Mouse (Mus musculus) olfactory bulb, adult 2 months (tissue): ENCODE data around the gene Mcrs1. TPM values are rescaled to one million over a fixed set of nuclear protein-coding genes. Genes with fewer than 3 reads are reported as not detected.

Source experiments
- H3K27ac ChIP-seq: fragments of 200-500 bp; 2 replicates; pipeline ENCODE4 v1.5.1; 2012; ENCODE audit warnings: low read depth, low read length; ENCODE audit not compliant: insufficient read depth
- H3K4me1 ChIP-seq: fragments of 200-500 bp; 2 replicates; pipeline ENCODE4 v1.6.1; 2012; ENCODE audit warnings: low read length; ENCODE audit not compliant: control insufficient read depth, insufficient read depth
- H3K4me3 ChIP-seq: fragments of 200-500 bp; 2 replicates; pipeline ENCODE4 v1.5.1; 2012; ENCODE audit warnings: mild to moderate bottlenecking, low read depth, low read length, moderate library complexity; ENCODE audit not compliant: insufficient read depth
- CTCF ChIP-seq: fragments of 200-500 bp; IDR thresholded peaks from 2 replicates; pipeline ENCODE4 v1.5.1; 2012; ENCODE audit warnings: low read depth, mild to moderate bottlenecking, low read length, moderate library complexity; ENCODE audit not compliant: insufficient read depth
- POLR2A ChIP-seq: fragments of 200-500 bp; IDR thresholded peaks from 2 replicates; pipeline ENCODE4 v1.6.1; 2012; ENCODE audit warnings: mild to moderate bottlenecking, low read depth, low read length, moderate library complexity; ENCODE audit not compliant: insufficient read depth
- WGBS: fragments of 180-500 bp; shearing (Covaris S2); methylation state at CpG from one replicate; pipeline ENCODE4 v1.1.7; 2018; 5-methylcytosine and 5-hydroxymethylcytosine counted together
- polyA plus RNA-seq: library from polyadenylated mRNA; stranded (reverse); fragments of >200 nt; gene quantifications from 2 replicates; pipeline ENCODE4 v1.2.4, GENCODE M21; 2012; ENCODE audit warnings: low replicate concordance; ENCODE audit not compliant: missing spikeins, insufficient read depth, insufficient read length

The Mcrs1 gene
- polyA plus RNA-seq: not detected in 2 replicates

DNA sequence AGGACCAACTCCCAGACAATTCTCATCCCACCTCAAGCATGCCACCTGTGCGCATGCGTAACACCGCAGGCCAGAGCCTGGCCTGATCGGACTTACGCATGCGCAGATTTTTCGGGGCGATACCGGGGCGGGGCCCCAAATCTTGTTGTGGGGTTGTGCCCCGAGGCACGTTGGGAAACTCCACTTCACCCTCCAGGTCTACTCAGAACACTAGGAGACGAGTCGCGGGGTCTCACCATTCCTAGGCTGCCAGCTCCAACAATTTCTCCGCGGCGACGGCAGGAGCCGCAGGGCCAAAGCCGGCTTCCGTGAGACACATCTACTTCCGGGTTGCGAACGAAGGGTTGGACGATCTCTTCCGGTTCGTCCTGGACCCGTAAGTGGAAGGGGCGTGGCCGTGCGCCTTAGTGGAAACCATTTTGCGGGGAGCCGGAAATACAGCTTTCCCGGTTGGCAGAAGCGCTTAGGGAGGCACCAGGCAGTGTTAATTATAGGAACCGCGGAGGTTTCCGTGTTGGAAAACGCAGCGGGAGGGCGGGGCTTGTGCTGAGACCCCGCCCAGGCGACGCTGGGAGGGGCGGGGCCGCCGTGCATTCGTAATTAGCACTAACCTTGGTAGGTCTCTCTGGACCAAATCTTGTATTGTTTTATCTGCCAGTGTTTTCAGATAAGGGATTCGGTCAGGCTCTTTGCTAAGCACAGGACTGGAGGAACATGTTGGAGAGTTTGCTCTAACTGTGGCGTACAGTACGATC is at the start of gene Mcrs1:
Mcrs1 (minus strand) TSS at position 336 of the 755 bp plus-strand sequence.
- WGBS: 1% methylated on average over 52 of the region's 52 CpGs
- H3K4me3 ChIP-seq: peak within 1 kb of the TSS; percentile 73
- H3K27ac ChIP-seq: peak within 1 kb of the TSS; percentile 91
- H3K4me1 ChIP-seq: peaks cover 37% of the 10 kb centered on the region
- TF ChIP-seq CTCF (no peak), POLR2A (peak; percentile 69)

DNA sequence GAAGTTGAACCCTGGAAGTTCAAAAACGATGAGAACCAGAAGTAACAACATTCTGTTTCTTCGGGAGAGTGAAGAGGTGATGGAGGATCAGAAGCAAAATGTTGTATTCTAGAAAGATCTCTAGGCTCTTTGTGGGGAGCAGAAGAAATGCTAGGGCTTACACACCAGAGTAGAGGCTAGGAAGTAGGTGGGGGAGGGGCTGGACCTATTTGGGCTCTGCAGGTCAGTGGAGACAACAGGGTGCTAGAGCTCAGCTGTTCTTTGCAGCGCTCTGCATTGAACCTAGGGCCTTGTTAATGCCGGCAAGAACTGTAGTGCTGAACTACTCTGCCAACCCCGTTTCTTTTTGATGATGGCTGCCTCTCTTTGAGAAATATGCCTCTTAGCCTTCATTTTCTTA is 44.5 kb upstream of the Mcrs1 start:
- WGBS: 21% methylated on average over 5 of the region's 5 CpGs
- peaks cover 6% of the 10 kb centered on the region for H3K4me1 ChIP-seq
- H3K27ac ChIP-seq: no peak overlapping the region
- no peak for TF ChIP-seq CTCF
- no peak for TF ChIP-seq POLR2A
- H3K4me3 ChIP-seq: peak overlapping the region; percentile 60

DNA sequence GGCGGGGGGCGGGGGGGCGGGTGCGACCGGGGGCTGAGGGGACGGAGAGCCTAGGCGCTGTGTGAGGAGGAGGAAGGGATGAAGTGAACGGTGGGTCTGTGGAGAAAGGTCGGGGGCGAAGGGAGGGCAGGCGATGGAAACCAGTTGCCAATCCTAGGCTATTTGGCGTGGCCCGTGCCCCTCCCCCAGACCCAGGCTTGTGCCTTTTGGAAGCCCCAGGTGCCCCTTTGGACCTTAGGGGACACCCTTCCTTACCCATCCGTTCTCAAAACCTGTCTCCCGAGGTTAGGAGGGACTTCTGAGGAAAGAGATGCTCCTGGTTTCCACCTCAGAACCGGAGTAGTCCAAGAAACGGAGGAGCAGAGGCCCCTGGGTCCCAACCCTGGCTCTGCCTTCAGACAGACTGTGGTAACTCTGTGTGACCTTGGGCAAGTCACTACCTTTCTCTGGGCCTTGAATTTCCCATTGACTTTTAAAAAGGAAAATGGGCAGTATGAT is 43.8 kb upstream of the Mcrs1 start, which contains the start of gene Fam186b:
Fam186b (minus strand) TSS at position 405 of the 498 bp plus-strand sequence.
- WGBS: 2% methylated on average over 14 of the region's 17 CpGs

DNA sequence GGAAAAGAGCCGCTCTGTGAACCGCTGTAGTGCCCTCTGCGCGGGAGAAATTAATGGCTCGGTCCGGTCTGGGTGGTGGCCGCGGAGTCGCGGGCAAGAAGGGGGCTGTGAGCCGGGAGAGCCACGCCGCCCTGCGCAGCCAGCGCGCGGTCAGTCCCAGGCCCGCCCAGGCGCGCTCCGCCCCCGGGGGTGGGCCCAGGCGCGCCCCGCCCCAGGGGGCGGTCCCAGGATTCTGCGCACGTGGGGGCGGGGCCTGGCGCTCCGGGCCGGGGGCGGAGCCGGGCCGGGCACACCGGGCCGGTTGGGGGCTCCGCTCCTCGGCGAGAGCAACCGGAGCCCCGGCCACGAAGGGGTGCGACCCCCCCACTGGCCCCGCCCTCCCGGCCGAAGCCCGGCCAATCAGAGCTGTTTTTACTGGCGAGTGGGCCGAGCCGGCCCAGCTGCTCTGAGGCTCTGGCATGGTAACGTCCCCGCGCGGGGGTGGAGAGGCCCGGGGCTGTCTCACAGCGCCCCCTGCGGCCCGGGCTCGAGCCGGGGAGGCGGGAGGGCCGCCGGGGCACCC is 43.1 kb upstream of the Mcrs1 start, which contains the start of gene Prpf40b:
Prpf40b (plus strand) TSS at position 275 of the 562 bp plus-strand sequence.
- TF ChIP-seq CTCF: no peak; the same call in 1 of the 2 replicates
- TF ChIP-seq POLR2A: peak; percentile 62
- H3K27ac ChIP-seq: peak within 1 kb of the TSS; percentile 8
- peaks cover 6% of the 10 kb centered on the region for H3K4me1 ChIP-seq
- peak within 1 kb of the TSS; percentile 60 for H3K4me3 ChIP-seq
- under 1% methylated on average over 51 of the region's 64 CpGs for WGBS

More for the DNA sequence above, 43.8 kb upstream of the Mcrs1 start, which contains the start of gene Fam186b:
- Histone ChIP-seq H3K4me1 (peaks cover 6% of the 10 kb centered on the region), H3K27ac (peak within 1 kb of the TSS; percentile 8), H3K4me3 (peak within 1 kb of the TSS; percentile 60)
- TF ChIP-seq CTCF (no peak), POLR2A (no peak)

DNA sequence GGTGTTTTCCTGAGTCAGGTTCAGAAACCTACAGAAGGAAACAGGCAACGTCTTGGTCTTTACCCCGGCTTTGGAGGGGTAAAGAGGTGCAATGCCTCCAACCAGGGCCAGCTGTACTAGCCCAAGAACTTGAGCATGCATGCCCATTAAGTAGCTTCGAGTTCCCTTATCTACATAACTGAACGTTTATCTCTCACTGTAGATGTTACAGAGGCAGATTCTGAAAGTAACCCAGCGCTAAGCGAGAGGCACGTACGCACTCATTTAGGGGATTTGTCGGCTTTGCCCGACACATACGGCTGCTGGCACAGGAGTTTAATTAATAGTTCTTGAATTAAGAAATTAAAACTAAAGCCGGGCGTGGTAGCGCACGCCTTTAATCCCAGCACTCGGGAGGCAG is 42.5 kb upstream of the Mcrs1 start:
- Histone ChIP-seq H3K4me1 (peaks cover 6% of the 10 kb centered on the region), H3K4me3 (peak overlapping the region; percentile 60), H3K27ac (no peak overlapping the region)
- no peak for TF ChIP-seq POLR2A
- no peak for TF ChIP-seq CTCF
- WGBS: 8% methylated on average over 16 of the region's 16 CpGs

DNA sequence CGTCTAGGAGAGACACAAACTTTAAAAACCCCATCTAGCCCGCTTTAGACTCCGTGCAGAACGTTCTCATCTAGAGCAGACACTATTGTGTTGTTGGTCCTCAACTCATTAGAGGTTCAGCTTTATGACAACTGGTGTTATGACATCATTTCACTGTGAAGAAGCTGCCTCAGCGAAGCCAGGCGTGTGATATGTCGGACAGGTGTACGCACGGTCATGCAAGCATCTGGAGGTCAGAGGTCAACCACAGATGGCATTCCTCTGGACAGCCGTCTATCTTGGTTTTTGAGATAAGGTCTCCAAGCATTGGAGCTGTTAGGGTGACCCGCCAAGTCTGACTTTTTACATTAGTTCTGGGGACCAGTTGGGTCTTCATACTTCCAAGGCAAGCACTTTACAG is 38.8 kb upstream of the Mcrs1 start:
- no peak for TF ChIP-seq CTCF
- TF ChIP-seq POLR2A: no peak
- 96% methylated on average over 11 of the region's 11 CpGs for WGBS
- Histone ChIP-seq H3K4me3 (no peak overlapping the region), H3K4me1 (peaks cover 4% of the 10 kb centered on the region), H3K27ac (no peak overlapping the region)

DNA sequence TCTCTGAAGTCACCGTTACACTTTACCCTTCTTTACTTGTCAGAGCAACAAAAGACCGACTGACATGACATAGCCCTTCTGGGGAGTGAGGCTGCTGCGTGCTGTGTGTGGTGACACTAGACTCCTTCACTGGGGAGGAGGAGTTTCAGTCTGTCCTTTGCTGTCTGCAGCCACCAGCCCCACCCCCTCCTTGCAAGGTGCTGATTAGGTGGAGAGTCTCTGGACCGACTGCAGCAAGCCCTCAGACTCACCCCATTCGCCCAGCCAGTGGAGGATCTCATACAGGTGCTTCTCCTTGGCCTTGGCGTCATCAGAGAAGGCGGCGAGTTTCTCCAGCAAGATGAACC is 33.4 kb upstream of the Mcrs1 start:
- TF ChIP-seq CTCF: no peak
- no peak for TF ChIP-seq POLR2A
- H3K4me1 ChIP-seq: peaks cover 12% of the 10 kb centered on the region
- WGBS: 70% methylated on average over 8 of the region's 8 CpGs

DNA sequence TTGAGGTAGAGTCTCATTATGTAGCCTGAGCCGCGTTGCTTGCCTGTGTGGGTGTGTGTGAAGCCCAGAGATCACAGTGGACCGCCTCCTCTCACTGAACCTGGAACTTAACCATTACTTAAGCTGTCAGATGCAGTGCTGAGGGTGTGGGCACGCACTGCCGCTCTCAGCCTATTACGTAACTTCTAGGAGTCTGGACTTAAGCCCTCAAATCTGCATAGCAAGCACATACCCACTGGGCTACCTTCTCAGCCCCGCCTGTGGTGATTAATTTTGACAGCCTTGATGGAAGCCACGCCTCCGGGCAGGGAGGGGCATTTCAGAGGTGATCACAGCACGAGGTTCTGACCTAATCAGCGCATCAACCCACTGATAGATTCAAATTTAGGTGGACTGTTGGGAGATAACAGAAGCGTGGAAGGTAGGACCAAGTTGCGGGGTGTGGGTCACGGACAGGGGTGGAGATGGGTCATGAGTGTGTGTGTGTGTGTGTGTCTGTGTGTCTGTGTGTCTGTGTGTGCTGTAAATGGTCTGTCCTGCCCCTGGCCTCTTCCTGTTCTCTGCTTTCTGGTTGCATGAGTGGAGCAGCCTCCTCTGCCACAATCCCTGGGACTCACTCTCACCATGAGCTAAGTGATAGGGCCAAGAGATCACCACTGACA is 32.9 kb upstream of the Mcrs1 start:
- Histone ChIP-seq H3K4me1 (peaks cover 12% of the 10 kb centered on the region), H3K4me3 (no peak overlapping the region), H3K27ac (no peak overlapping the region)
- no peak for TF ChIP-seq POLR2A
- no peak for TF ChIP-seq CTCF
- WGBS: 46% methylated on average over 14 of the region's 14 CpGs

More for the DNA sequence above, 33.4 kb upstream of the Mcrs1 start:
- Histone ChIP-seq H3K4me3 (no peak overlapping the region), H3K27ac (no peak overlapping the region)
